Mouse (Mus musculus) G1E (cell line): ENCODE measurements around the gene Ndufb4.

Experiments
- GATA1 ChIP-seq: IDR thresholded peaks from 2 replicates; pipeline ENCODE4 v1.6.1; 2012; ENCODE audit warnings: borderline replicate concordance, low read length, inconsistent platforms, mixed read lengths
- TAL1 ChIP-seq: conservative IDR thresholded peaks from 2 replicates; pipeline ENCODE4 v1.6.1; 2012; ENCODE audit warnings: low read depth, low read length, inconsistent platforms, mixed read lengths

DNA sequence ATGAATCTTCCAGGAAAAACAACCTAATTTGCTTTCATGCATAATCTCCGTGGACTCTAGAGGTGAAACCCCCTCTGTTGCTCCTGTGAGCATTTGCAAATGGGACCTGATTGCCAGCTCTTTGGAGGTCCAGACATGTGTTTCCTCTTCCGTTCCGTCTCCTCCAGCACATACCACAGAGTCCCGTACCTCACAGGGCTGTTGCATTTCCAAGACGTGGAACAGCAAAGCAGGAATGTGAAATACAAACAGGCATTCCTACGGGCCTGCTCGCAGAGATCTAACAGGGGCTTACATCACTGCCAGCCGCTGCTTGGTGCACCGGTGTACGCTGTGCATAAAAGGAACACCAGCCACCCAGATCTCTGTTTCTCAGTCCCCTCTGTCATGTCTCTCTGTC lies 35.7 kb upstream of the Ndufb4 start:
- TF ChIP-seq TAL1 (no peak), GATA1 (no peak)
